16 mouse cellular contexts compared by ENCODE assay signal in the genomic region with DNA sequence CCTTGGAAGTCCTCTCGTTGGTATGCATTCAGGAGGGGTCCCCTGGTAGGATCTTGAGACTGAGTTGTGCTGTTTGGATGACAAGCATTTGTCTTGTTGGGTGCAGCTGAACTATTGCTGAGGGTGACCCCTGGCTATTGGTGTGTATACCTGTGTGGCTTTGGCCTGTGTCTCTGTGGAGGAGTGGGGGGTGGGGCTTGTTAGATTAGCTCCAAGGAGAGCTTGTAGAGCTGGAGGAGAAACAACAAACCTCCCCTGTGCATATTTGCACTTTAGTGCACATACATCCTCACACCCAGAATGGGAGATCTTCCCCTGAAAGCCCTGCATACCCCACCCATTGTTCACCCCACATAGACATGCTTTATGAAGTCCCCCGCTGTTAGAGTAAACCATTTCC. TPM values are rescaled to one million over a fixed set of nuclear protein-coding genes. Genes with fewer than 3 reads are reported as not detected.
DNase-seq lines count a peak whose midpoint lies in the region; ATAC-seq and TF ChIP-seq lines count a peak whose summit lies in the region.
"Had no signal": no experiment of that assay in that cellular context is flagged by ENCODE, and none has a peak within 500 bp of the region (broad histone marks: within the 10 kb centered on the region; RNA-seq: fewer than 3 reads in every experiment).

No protein-coding gene starts in this region.

- 0 out of 2 replicates have a peak, but pooled peaks have one; percentile 14 for ATAC-seq in kidney, postnatal 0 days (replicated peaks; ENCODE audit: low FRiP score, low read depth)
- no peak for ATAC-seq in embryonic facial prominence, embryonic 12.5 days (ENCODE audit: insufficient number of reproducible peaks, insufficient read depth, low FRiP score, low TSS enrichment)
- peak; percentile 10; the same call in 1 of the 2 replicates for ATAC-seq in hindbrain, embryonic 12.5 days (ENCODE audit: low FRiP score)
- no peak for ATAC-seq in midbrain, embryonic 15.5 days (replicated peaks)
- ATAC-seq: activated CD4-positive, CD25-positive, alpha-beta regulatory T cell, adult 4 months had no signal

- H3K4me2 ChIP-seq in kidney, postnatal 0 days (ENCODE audit: low read length), result no peak overlapping the region
- H3K4me2 ChIP-seq in embryonic facial prominence, embryonic 12.5 days (replicated peaks), result 0 out of 2 replicates have a peak overlapping the region, but pooled peaks have one; percentile 94
- peak overlapping the region; percentile 78 for H3K4me2 ChIP-seq in hindbrain, embryonic 12.5 days (replicated peaks)
- H3K4me2 ChIP-seq in midbrain, embryonic 15.5 days, result peak overlapping the region; percentile 99

- H3K9ac ChIP-seq in kidney, postnatal 0 days (ENCODE audit: low read depth, low read length), result no peak overlapping the region
- no peak overlapping the region for H3K9ac ChIP-seq in embryonic facial prominence, embryonic 12.5 days
- H3K9ac ChIP-seq in hindbrain, embryonic 12.5 days, result peak overlapping the region; percentile 84
- 0 out of 2 replicates have a peak overlapping the region, but pooled peaks have one; percentile 58 for H3K9ac ChIP-seq in midbrain, embryonic 15.5 days

- DNase-seq in kidney, postnatal 0 days (ENCODE audit: low spot score), result no peak
- no peak for DNase-seq in kidney, postnatal 25 days
- no peak for DNase-seq in left cerebral cortex, adult 11 months (ENCODE audit: low spot score)
- DNase-seq in spleen, postnatal 36 days (ENCODE audit: low spot score in 2 of 2), result no peak
- DNase-seq in heart, postnatal 10 days, result no peak

- peaks cover 21% of the 10 kb centered on the region for H3K27me3 ChIP-seq in kidney, postnatal 0 days (ENCODE audit: insufficient read depth, low read length)
- peaks cover 79% of the 10 kb centered on the region for H3K27me3 ChIP-seq in embryonic facial prominence, embryonic 12.5 days
- H3K27me3 ChIP-seq in hindbrain, embryonic 12.5 days, result peaks cover 32% of the 10 kb centered on the region
- H3K27me3 ChIP-seq in midbrain, embryonic 15.5 days (replicated peaks), result no peaks in the 10 kb centered on the region

- WGBS in kidney, postnatal 0 days, result 33% methylated on average over 2 of the region's 2 CpGs
- 10% methylated on average over 2 of the region's 2 CpGs for WGBS in embryonic facial prominence, embryonic 12.5 days
- 7% methylated on average over 2 of the region's 2 CpGs for WGBS in hindbrain, embryonic 12.5 days
- WGBS in midbrain, embryonic 15.5 days, result 0% methylated on average over 2 of the region's 2 CpGs

- no peak overlapping the region for H3K27ac ChIP-seq in kidney, postnatal 0 days
- H3K27ac ChIP-seq in embryonic facial prominence, embryonic 12.5 days, result no peak overlapping the region
- peak overlapping the region; percentile 88 for H3K27ac ChIP-seq in hindbrain, embryonic 12.5 days
- peak overlapping the region; percentile 73 for H3K27ac ChIP-seq in midbrain, embryonic 15.5 days
- H3K27ac ChIP-seq: heart, embryonic 10.5 days had no signal

- H3K9me3 ChIP-seq in kidney, postnatal 0 days (replicated peaks; ENCODE audit: low read length), result no peaks in the 10 kb centered on the region
- H3K9me3 ChIP-seq in embryonic facial prominence, embryonic 12.5 days, result no peaks in the 10 kb centered on the region
- H3K9me3 ChIP-seq in hindbrain, embryonic 12.5 days (replicated peaks), result no peaks in the 10 kb centered on the region
- no peaks in the 10 kb centered on the region for H3K9me3 ChIP-seq in midbrain, embryonic 15.5 days
- H3K9me3 ChIP-seq: heart, embryonic 10.5 days had no signal

- H3K4me3 ChIP-seq in kidney, postnatal 0 days (replicated peaks; ENCODE audit: low read depth, low read length), result no peak overlapping the region
- 0 out of 2 replicates have a peak overlapping the region, but pooled peaks have one; percentile 10 for H3K4me3 ChIP-seq in embryonic facial prominence, embryonic 12.5 days
- peak overlapping the region; percentile 76 for H3K4me3 ChIP-seq in hindbrain, embryonic 12.5 days
- H3K4me3 ChIP-seq in midbrain, embryonic 15.5 days, result peak overlapping the region; percentile 64

- no peak for TF ChIP-seq CTCF in kidney, postnatal 0 days (IDR thresholded peaks at IDR 0.05; ENCODE audit: low read depth)

- intact Hi-C loops in heart, postnatal 10 days (cut with DNase I), result no loop called here

- peaks cover 32% of the 10 kb centered on the region for H3K4me1 ChIP-seq in kidney, postnatal 0 days (replicated peaks; ENCODE audit: insufficient read depth, low read length)
- H3K4me1 ChIP-seq in embryonic facial prominence, embryonic 12.5 days, result peaks cover 42% of the 10 kb centered on the region
- H3K4me1 ChIP-seq in hindbrain, embryonic 12.5 days, result peaks cover 65% of the 10 kb centered on the region
- peaks cover 65% of the 10 kb centered on the region for H3K4me1 ChIP-seq in midbrain, embryonic 15.5 days

- no peaks in the 10 kb centered on the region for H3K36me3 ChIP-seq in kidney, postnatal 0 days (ENCODE audit: insufficient read depth, low read length)
- H3K36me3 ChIP-seq in embryonic facial prominence, embryonic 12.5 days, result no peaks in the 10 kb centered on the region
- H3K36me3 ChIP-seq in hindbrain, embryonic 12.5 days, result no peaks in the 10 kb centered on the region
- no peaks in the 10 kb centered on the region for H3K36me3 ChIP-seq in midbrain, embryonic 15.5 days (replicated peaks)
- H3K36me3 ChIP-seq: G1E; heart, embryonic 10.5 days had no signal

RNA-seq across cellular contexts. Expression of gene 3110082J24Rik, which starts 0.9 kb away (rescaled TPM):
- polyA plus RNA-seq in kidney, postnatal 0 days (2015; fragmentation: Nextera tagmentation; extraction: Ambion mirVana), result not detected in 2 replicates
- 0.33 and 0.61 TPM in 2 replicates for polyA plus RNA-seq in embryonic facial prominence, embryonic 12.5 days (2016; fragmentation: Nextera tagmentation; extraction: Ambion mirVana)
- 4.7 and 6.8 TPM in 2 replicates for polyA plus RNA-seq in hindbrain, embryonic 12.5 days (2016; fragmentation: Nextera tagmentation; extraction: Ambion mirVana)
- 3.1 and 3.9 TPM in 2 replicates for polyA plus RNA-seq in midbrain, embryonic 15.5 days (2015; fragmentation: Nextera tagmentation; extraction: Ambion mirVana)
- total RNA-seq in heart, postnatal 10 days (2021), result not detected
- total RNA-seq: G1E; neutrophil, adult 5-6 weeks had no signal
- polyA plus RNA-seq: activated CD4-positive, CD25-positive, alpha-beta regulatory T cell, adult 4 months; G1E; large intestine, adult 2 months; liver, embryonic 16.5 days; small intestine, adult 2 months; testis, adult 2 months had no signal

RNA-seq across cellular contexts. Expression of gene Garem2, which starts 1.8 kb away (rescaled TPM):
- polyA plus RNA-seq in kidney, postnatal 0 days (2015; fragmentation: Nextera tagmentation; extraction: Ambion mirVana), result 0.33 and 0.36 TPM in 2 replicates
- 2.1 and 3.1 TPM in 2 replicates for polyA plus RNA-seq in embryonic facial prominence, embryonic 12.5 days (2016; fragmentation: Nextera tagmentation; extraction: Ambion mirVana)
- polyA plus RNA-seq in hindbrain, embryonic 12.5 days (2016; fragmentation: Nextera tagmentation; extraction: Ambion mirVana), result 30.3 and 31.7 TPM in 2 replicates
- 10.4 and 13.6 TPM in 2 replicates for polyA plus RNA-seq in midbrain, embryonic 15.5 days (2015; fragmentation: Nextera tagmentation; extraction: Ambion mirVana)
- total RNA-seq in heart, postnatal 10 days (2021), result under 1 TPM; 0.22 to 0.26 TPM
- total RNA-seq: neutrophil, adult 5-6 weeks had no signal
- polyA plus RNA-seq: activated CD4-positive, CD25-positive, alpha-beta regulatory T cell, adult 4 months; G1E had no signal

RNA-seq across cellular contexts. Expression of gene Tyms, which starts 33.3 kb away (rescaled TPM):
- polyA plus RNA-seq in kidney, postnatal 0 days (2015; fragmentation: Nextera tagmentation; extraction: Ambion mirVana), result 137 and 160 TPM in 2 replicates
- polyA plus RNA-seq in embryonic facial prominence, embryonic 12.5 days (2016; fragmentation: Nextera tagmentation; extraction: Ambion mirVana), result 279 and 288 TPM in 2 replicates
- polyA plus RNA-seq in hindbrain, embryonic 12.5 days (2016; fragmentation: Nextera tagmentation; extraction: Ambion mirVana), result 146 and 164 TPM in 2 replicates
- 37.8 and 45.6 TPM in 2 replicates for polyA plus RNA-seq in midbrain, embryonic 15.5 days (2015; fragmentation: Nextera tagmentation; extraction: Ambion mirVana)
- total RNA-seq in heart, postnatal 10 days (2021), result 10 to 100 TPM; 20.2 to 20.5 TPM

RNA-seq across cellular contexts. Expression of gene Hadha, which starts 48.2 kb away (rescaled TPM):
- 171 and 193 TPM in 2 replicates for polyA plus RNA-seq in kidney, postnatal 0 days (2015; fragmentation: Nextera tagmentation; extraction: Ambion mirVana)
- 128 and 135 TPM in 2 replicates for polyA plus RNA-seq in embryonic facial prominence, embryonic 12.5 days (2016; fragmentation: Nextera tagmentation; extraction: Ambion mirVana)
- polyA plus RNA-seq in hindbrain, embryonic 12.5 days (2016; fragmentation: Nextera tagmentation; extraction: Ambion mirVana), result 106 and 108 TPM in 2 replicates
- 69.3 and 69.9 TPM in 2 replicates for polyA plus RNA-seq in midbrain, embryonic 15.5 days (2015; fragmentation: Nextera tagmentation; extraction: Ambion mirVana)
- total RNA-seq in heart, postnatal 10 days (2021), result 1,000 to 10,000 TPM; 1,297 to 1,510 TPM

RNA-seq across cellular contexts. Expression of gene Hadhb, which starts 48.3 kb away (rescaled TPM):
- polyA plus RNA-seq in kidney, postnatal 0 days (2015; fragmentation: Nextera tagmentation; extraction: Ambion mirVana), result 215 and 229 TPM in 2 replicates
- 121 and 124 TPM in 2 replicates for polyA plus RNA-seq in embryonic facial prominence, embryonic 12.5 days (2016; fragmentation: Nextera tagmentation; extraction: Ambion mirVana)
- 84.8 and 87.7 TPM in 2 replicates for polyA plus RNA-seq in hindbrain, embryonic 12.5 days (2016; fragmentation: Nextera tagmentation; extraction: Ambion mirVana)
- polyA plus RNA-seq in midbrain, embryonic 15.5 days (2015; fragmentation: Nextera tagmentation; extraction: Ambion mirVana), result 49.6 and 55.7 TPM in 2 replicates
- 1,000 to 10,000 TPM; 1,544 to 1,693 TPM for total RNA-seq in heart, postnatal 10 days (2021)

Comparison
In these comparisons a context has a peak if more than half of its experiments do, and no peak if none do; other contexts are left out.
1. ATAC-seq: peak in kidney, postnatal 0 days (single experiment) and hindbrain, embryonic 12.5 days (single experiment); none in embryonic facial prominence, embryonic 12.5 days (single experiment) and midbrain, embryonic 15.5 days (single experiment).
2. H3K27ac ChIP-seq: peak in hindbrain, embryonic 12.5 days (single experiment) and midbrain, embryonic 15.5 days (single experiment); none in kidney, postnatal 0 days (single experiment) and embryonic facial prominence, embryonic 12.5 days (single experiment).
3. H3K9ac ChIP-seq: peak in hindbrain, embryonic 12.5 days (single experiment) and midbrain, embryonic 15.5 days (single experiment); none in kidney, postnatal 0 days (single experiment) and embryonic facial prominence, embryonic 12.5 days (single experiment).